Mouse (Mus musculus): ENCODE data around the gene Lgals9.

DNA sequence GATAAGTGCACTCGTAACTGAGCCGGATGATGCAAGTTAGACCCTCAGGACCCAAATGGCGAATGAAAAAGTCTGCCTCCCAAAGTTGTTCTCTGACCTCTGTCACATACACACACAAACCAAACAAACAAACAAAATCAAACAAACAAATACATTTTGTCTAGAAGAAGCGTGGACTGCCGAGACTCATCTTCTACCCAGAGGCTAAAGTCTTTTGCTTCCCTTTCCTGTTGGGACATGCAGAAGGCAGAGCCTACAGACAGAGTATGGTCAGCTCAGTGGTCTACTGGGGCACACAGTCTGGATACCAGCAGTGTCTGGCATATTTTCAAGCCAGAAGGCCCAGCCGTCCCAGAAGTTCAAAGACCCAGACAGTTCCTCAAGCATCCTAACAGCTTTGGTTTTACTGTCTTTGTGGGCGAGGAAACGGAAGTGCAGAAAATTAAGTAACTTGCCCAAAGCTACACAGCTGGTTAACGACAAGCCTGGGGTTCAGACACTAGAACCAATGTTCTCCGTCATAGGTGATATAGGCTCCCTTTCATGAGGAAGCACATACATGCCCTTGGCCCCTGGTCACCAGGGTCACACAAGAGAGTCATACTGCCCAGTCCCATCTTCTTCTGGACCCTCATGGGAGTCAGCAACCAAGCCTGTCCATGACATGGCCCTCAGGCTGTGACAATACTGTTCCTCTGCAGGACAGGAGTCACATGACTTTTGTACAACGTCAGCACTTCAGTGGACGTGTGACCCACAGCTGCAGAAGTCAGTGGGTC is 2.0 kb downstream of the Lgals9 start:
- TF ChIP-seq POLR2A (IDR thresholded peaks at IDR 0.05; ENCODE audit: insufficient read depth, low read depth, low read length) (no peak), CTCF (IDR thresholded peaks at IDR 0.05; ENCODE audit: insufficient read depth, low read depth, low read length) (no peak)

Data from olfactory bulb, adult 2 months (tissue).